Mouse (Mus musculus) lung, postnatal 25 days (tissue): ENCODE results near the gene Rin2.
"Not testable (repeated sequence)": the region's sequence is repeated elsewhere in the genome, so short reads cannot be mapped to it uniquely, and the experiment has no call there.

Experiments
- DNase-seq: peaks from one replicate; pipeline ENCODE4 v3.0.0; 2022; ENCODE audit warnings: low spot score

Rin2 gene

GRCm38 (mm10) chr2:145893756-145894155 lies 218.7 kb downstream of the Rin2 start:
- no peak for DNase-seq

GRCm38 (mm10) chr2:145898106-145898505 lies 223.1 kb downstream of the Rin2 start:
- no peak for DNase-seq

- not testable (repeated sequence) for DNase-seq
Measured at GRCm38 (mm10) chr2:145900318-145900717, 225.3 kb downstream of the Rin2 start.

GRCm38 (mm10) chr2:145901861-145902260 lies 226.8 kb downstream of the Rin2 start, which contains the start of gene Naa20:
Naa20 (plus strand) TSS chr2:145902099.
- DNase-seq = no peak

GRCm38 (mm10) chr2:145903061-145903901 lies 228.3 kb downstream of the Rin2 start:
- DNase-seq = peak; percentile 90

- no peak for DNase-seq
Measured at GRCm38 (mm10) chr2:145903983-145904616, 229.1 kb downstream of the Rin2 start.

GRCm38 (mm10) chr2:145905156-145905555 lies 230.1 kb downstream of the Rin2 start:
- no peak for DNase-seq

GRCm38 (mm10) chr2:145905884-145906283 lies 230.9 kb downstream of the Rin2 start:
- DNase-seq = not testable (repeated sequence)

GRCm38 (mm10) chr2:145920941-145921650 lies 246.1 kb downstream of the Rin2 start:
- DNase-seq = no peak

GRCm38 (mm10) chr2:145934339-145935231 lies 259.6 kb downstream of the Rin2 start, which contains the start of the genes Cfap61 and Crnkl1:
Cfap61 (plus strand) TSS chr2:145934784.
Crnkl1 (minus strand) TSS chr2:145935014.
- peak; percentile 96 for DNase-seq

GRCm38 (mm10) chr2:145936975-145937374 lies 262.0 kb downstream of the Rin2 start:
- no peak for DNase-seq
